Mouse (Mus musculus) spleen, adult 2 months (tissue): ENCODE results near the gene Megf8. TPM values are rescaled to one million over a fixed set of nuclear protein-coding genes. Genes with fewer than 3 reads are reported as not detected.

Experiments
- DNase-seq, 2 experiments: peaks; one replicate each; pipeline versions ENCODE4 v3.0.0 to v3.0.0-alpha.2; 2012 to 2021; ENCODE audit warnings: low spot score in 2 of 2, low read depth in 1 of 2
- H3K27ac ChIP-seq: fragments of 200-500 bp; 2 replicates; pipeline ENCODE4 v1.5.1; 2012; ENCODE audit warnings: low read length, inconsistent platforms; ENCODE audit not compliant: insufficient read depth
- H3K27me3 ChIP-seq: fragments of 200-500 bp; 2 replicates; pipeline ENCODE4 v1.6.1; 2012; ENCODE audit warnings: mild to moderate bottlenecking, moderate library complexity, low read length, inconsistent platforms; ENCODE audit not compliant: control insufficient read depth, insufficient read depth
- H3K36me3 ChIP-seq: fragments of 200-500 bp; 2 replicates; pipeline ENCODE4 v1.6.1; 2012; ENCODE audit warnings: mild to moderate bottlenecking, low read length, inconsistent platforms; ENCODE audit not compliant: control insufficient read depth, insufficient read depth
- H3K4me1 ChIP-seq: fragments of 200-500 bp; 2 replicates; pipeline ENCODE4 v1.6.1; 2011; ENCODE audit warnings: inconsistent platforms; ENCODE audit not compliant: control insufficient read depth, insufficient read depth, insufficient read length
- H3K4me3 ChIP-seq: fragments of 200-500 bp; 2 replicates; pipeline ENCODE4 v1.5.1; 2011; ENCODE audit warnings: mild to moderate bottlenecking, inconsistent platforms; ENCODE audit not compliant: insufficient read depth, insufficient read length; ENCODE audit errors: extremely low read depth
- CTCF ChIP-seq: fragments of 200-500 bp; IDR thresholded peaks from 2 replicates; pipeline ENCODE4 v1.5.1; 2011; ENCODE audit warnings: mild to moderate bottlenecking, inconsistent platforms; ENCODE audit not compliant: insufficient read depth, insufficient read length, insufficient replicate concordance; ENCODE audit errors: extremely low read depth
- POLR2A ChIP-seq: fragments of 200-500 bp; IDR thresholded peaks from 2 replicates; pipeline ENCODE4 v1.6.1; 2011; ENCODE audit warnings: low read depth, low read length, inconsistent platforms
- WGBS: fragments of 180-500 bp; shearing (Covaris S2); methylation state at CpG from one replicate; pipeline ENCODE4 v1.1.7; 2018; 5-methylcytosine and 5-hydroxymethylcytosine counted together
- polyA plus RNA-seq: library from polyadenylated mRNA; depleted of rRNA; stranded (reverse); fragments of >200 nt; gene quantifications from 2 replicates; pipeline ENCODE4 v1.2.3, GENCODE M21; 2012

Gene Megf8
- polyA plus RNA-seq, 1 experiment, result 11.0 TPM

DNA sequence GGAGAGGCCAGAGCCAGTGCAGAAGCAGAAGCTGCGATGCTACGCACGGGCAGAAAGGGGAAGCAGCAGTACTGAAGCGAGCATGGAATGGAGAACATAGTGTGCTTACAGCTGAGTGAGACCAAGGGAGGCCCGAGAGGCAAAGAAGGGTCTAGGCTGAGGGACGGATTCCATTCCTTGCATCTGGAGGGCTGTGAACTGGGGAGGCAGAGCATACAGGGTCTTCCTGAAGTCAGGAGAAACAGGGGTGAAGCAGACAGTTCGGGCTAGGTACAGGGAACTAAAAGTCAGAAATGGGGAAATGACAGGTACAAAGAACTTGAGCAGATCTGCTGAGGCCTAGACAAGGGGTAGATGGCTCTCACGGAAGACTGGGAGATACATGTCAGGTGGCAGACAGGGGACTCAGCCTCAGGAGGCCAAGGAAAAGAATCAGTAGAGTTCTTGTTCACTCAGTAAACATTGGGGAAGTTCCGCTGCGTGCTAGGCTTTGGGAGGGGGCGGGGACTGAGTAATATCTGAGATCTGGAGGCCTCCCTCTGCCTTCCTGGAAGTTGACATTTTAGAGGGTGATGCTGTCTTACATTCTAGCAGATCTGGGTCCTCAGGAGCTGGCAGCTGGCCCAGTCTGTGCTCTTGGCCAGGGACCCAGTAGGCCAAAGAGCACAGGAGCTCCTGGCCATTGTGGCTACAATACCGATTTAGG is 69.0 kb downstream of the Megf8 start:
- Histone ChIP-seq H3K27ac (peak overlapping the region; percentile 79), H3K27me3 (no peaks in the 10 kb centered on the region), H3K4me3 (no peak overlapping the region), H3K36me3 (peaks cover 30% of the 10 kb centered on the region), H3K4me1 (peaks cover 17% of the 10 kb centered on the region; the same call in 1 of the 2 replicates)
- TF ChIP-seq POLR2A (no peak), CTCF (no peak)
- DNase-seq, result peak; percentile 46 to 51
- WGBS, result 29% methylated on average over 12 of the region's 12 CpGs

DNA sequence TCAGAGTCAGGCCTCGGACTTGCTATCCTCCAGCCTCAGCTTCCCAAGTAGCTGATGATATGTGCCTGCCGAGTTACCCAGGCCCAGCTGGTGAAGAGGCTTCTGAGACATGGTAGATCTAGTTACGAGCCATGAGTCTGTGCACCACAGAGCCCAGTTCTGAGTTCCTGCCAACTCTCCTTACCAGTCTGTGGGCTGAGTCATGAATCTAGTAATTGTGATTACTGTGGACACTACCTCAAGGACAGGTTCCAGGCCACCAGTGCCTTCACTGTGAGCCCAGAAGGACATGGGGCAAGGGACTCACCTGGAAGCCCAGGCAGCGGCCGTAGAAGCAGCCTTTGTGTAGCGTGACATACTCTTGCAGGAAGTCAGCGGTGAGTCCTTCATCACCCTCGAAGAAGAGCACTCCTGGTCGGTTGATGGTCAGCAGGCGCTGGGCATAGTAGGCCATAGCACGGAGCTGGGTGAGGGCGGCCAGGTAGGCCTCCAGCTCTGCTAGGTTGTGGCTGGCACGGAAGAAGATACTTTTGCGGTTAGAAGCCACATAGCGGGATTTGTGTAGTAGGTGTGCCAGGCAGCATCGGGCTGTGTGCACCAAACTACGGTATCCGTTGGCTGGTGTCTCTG is 71.0 kb downstream of the Megf8 start:
- Histone ChIP-seq H3K27ac (no peak overlapping the region), H3K4me1 (peaks cover 17% of the 10 kb centered on the region; the same call in 1 of the 2 replicates), H3K4me3 (no peak overlapping the region), H3K27me3 (no peaks in the 10 kb centered on the region), H3K36me3 (peaks cover 29% of the 10 kb centered on the region)
- DNase-seq, result no peak
- WGBS, result 94% methylated on average over 18 of the region's 18 CpGs
- TF ChIP-seq POLR2A (no peak), CTCF (no peak)

DNA sequence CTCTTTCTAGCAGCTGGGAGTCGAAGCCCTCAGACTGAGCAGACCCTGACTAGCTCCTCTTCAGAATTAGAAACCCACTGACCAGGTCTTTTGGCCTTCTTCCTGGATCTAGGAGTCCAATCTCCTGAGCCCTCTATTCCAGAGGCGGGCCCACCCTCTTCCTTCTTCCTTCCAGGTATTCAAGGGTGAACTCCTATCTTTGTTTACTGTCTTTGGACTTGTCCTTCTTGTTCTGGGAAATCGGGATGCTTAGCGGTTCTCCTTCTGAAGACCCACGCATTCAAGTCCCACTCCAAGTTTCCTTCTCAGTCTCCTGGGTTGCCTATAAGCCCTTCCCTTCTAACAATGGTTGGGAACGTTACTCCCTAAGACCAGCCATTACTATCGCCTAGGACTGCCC is 72.0 kb downstream of the Megf8 start:
- no peak overlapping the region for H3K27ac ChIP-seq
- H3K4me1 ChIP-seq, result peaks cover 21% of the 10 kb centered on the region; the same call in 1 of the 2 replicates
- DNase-seq, result no peak
- no peak overlapping the region for H3K4me3 ChIP-seq
- H3K27me3 ChIP-seq, result no peaks in the 10 kb centered on the region
- TF ChIP-seq CTCF, result no peak
- no peak for TF ChIP-seq POLR2A
- 89% methylated on average over 7 of the region's 7 CpGs for WGBS
- H3K36me3 ChIP-seq, result peaks cover 20% of the 10 kb centered on the region

DNA sequence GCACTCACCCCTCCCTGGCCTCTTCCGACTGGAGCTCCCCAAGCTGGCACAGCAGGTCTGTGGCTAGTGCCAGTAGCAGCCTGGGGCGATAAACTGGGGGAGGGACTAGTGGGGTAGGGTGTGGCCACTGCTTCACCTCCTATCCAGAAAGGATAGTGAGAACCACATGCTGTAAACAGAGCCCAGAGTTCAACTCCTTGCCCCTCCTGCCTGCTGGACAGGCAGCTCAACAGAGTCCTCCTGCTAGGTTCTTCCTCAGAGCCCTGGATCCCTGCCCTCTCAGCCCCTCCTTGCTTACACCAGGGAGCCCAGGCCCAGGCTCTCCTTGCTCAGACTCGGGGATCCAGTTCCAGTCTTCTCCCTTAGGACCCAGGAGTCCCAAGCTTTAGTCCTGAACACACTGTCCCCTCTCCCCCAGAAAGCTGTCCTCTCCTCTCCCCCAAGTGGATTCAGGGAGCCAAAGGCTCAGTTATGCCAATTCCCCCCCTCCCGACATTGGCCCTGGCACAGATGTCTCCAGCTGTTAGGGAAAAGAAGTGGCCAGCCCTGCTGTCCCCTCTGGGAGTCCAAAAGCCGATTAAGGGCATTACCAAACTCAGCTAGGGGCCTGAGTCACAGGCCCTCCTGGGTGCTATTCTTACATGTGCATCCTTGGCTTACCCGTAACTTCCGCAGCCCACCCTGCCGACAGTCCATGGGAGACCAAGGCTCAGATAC is 73.2 kb downstream of the Megf8 start:
- WGBS, result 72% methylated on average over 8 of the region's 8 CpGs
- Histone ChIP-seq H3K36me3 (peaks cover 12% of the 10 kb centered on the region), H3K27ac (peak overlapping the region; percentile 13; the same call in 1 of the 2 replicates), H3K27me3 (no peaks in the 10 kb centered on the region), H3K4me3 (no peak overlapping the region), H3K4me1 (peaks cover 20% of the 10 kb centered on the region; the same call in 1 of the 2 replicates)
- TF ChIP-seq POLR2A (no peak), CTCF (no peak)
- no peak for DNase-seq

DNA sequence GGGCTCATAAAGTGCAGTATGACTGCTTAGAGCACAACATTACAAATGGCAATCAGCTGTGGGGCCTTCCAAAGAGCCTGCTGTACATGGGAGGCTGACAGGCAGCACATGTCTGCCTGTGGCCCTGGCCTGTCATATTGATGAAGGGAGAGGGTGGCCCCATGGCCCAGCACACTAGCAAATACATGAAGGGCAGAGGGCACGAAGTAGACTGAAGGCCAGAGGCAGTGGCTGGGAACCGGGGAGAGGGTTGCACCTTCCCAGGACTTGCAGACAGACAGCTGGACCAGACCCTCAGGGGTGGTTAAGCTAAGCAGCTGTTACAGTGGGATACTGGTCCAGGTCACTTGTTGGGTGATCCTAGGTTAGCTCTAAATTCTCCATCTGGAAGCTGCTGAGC is 74.0 kb downstream of the Megf8 start:
- peaks cover 12% of the 10 kb centered on the region; the same call in 1 of the 2 replicates for H3K4me1 ChIP-seq
- TF ChIP-seq POLR2A, result no peak
- TF ChIP-seq CTCF, result no peak
- H3K27me3 ChIP-seq, result no peaks in the 10 kb centered on the region
- H3K4me3 ChIP-seq, result no peak overlapping the region
- 87% methylated on average over 2 of the region's 2 CpGs for WGBS
- peaks cover 12% of the 10 kb centered on the region for H3K36me3 ChIP-seq
- DNase-seq, result no peak
- no peak overlapping the region for H3K27ac ChIP-seq

DNA sequence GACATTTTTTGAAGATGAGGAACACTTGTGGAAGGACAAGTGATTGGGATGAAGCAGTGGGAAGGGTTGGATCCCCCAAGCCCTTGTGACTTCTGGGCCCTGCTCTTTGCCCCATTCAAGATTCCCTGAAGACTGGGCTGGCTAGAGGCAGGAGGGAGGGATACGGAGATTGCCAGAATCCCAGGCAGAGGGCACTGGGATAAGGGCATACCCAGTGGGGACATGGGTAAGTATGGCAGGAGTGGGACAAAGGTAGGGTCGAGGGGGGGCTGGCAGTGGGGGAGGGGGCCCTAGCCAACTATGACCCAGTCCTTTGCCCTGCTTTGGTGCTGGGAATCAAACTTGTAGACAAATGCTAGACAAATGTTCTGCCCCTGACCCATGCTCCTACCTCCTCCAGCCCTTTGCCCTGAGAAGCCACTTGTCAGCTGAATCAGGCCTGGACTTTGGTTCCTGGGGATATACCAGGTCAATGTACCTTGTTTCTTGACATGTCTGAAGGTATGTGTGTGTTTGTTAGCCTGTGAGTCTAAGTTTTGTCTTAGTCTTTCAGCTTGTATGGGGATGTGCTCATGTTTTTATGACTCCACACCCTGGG is 75.0 kb downstream of the Megf8 start:
- Histone ChIP-seq H3K4me3 (no peak overlapping the region), H3K27me3 (no peaks in the 10 kb centered on the region), H3K36me3 (peaks cover 10% of the 10 kb centered on the region), H3K4me1 (peaks cover 11% of the 10 kb centered on the region; the same call in 1 of the 2 replicates), H3K27ac (no peak overlapping the region)
- TF ChIP-seq CTCF (no peak), POLR2A (no peak)
- WGBS, result 75% methylated on average over 2 of the region's 2 CpGs
- no peak for DNase-seq
